Mouse (Mus musculus) spleen, postnatal 36 days (tissue): ENCODE measurements around the gene Pif1.

Source experiments
- DNase-seq, 2 experiments: peaks; one replicate each; pipeline ENCODE4 v3.0.0; 2022; ENCODE audit warnings: low spot score in 2 of 2, mixed read lengths in 1 of 2

Pif1 gene

DNA sequence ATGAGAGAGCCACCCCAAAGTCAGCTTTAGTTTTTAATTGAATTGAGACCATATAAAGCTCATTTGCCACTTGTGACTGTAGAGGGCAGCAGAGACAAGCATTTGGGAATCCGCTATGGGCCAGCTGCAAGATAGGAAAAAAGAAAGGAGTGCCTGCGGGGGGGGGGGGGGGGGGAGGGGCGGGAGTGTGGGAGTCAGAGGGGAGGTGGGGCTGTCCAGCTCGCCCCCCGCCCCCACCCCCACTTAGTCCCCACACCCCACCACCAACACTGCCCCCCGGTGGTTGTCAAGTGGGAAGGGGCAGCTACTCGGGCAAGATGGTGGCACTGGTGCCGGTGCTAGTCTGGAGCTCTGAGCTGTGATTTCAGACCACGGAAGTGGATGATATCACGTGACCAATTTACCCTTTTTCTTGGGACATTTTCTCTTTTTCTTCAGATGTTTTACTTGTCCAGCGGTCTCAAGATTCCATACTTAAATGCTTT is 11.8 kb downstream of the Pif1 start:
- DNase-seq, result peak; percentile 30 to 39

DNA sequence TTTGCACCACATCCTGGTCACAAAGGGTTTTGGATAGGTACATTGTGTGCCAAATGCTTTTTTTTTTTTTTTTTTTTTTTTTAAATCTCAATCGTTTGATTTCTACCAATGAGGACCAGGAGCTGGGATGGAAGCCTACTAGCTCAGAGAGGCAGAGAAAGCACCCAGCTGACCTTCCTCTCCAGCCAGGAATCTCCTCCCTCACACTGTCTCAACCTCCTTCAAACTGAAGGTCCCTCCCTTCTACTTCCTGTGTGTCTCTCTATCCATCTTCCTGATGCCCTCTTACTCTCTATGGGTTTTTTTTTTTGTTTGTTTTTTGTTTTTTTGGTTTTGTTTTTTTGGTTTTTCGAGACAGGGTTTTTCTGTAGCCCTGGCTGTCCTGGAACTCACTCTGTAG is 14.0 kb downstream of the Pif1 start:
- DNase-seq, result no peak

GRCm38 (mm10) chr9:65603401-65604102 is 16.6 kb downstream of the Pif1 start:
- DNase-seq, result no peak

GRCm38 (mm10) chr9:65605471-65606136 is 18.6 kb downstream of the Pif1 start:
- peak in 1 of 2 experiments; percentile 15 for DNase-seq

GRCm38 (mm10) chr9:65606321-65607109 is 19.6 kb downstream of the Pif1 start:
- no peak for DNase-seq

DNA sequence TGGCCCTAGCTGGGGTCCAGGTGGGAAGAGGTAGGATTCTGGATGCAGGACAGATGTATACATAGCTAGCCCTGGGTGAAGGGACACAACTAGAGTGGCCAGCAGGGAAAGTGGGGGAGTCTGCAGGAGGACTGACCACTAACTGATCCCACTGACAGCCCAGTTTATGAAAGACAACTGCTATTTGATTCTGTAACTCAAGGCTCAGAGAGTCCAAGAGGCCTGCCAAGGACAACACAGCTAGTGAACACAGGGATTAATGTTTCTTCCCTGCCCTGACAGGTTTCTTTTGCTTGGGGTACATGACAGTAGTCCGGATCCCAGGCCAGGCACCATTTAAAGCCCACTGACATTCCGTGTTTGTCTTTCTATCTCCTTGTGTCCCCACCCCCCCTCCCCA is 20.2 kb downstream of the Pif1 start:
- DNase-seq, result no peak

DNA sequence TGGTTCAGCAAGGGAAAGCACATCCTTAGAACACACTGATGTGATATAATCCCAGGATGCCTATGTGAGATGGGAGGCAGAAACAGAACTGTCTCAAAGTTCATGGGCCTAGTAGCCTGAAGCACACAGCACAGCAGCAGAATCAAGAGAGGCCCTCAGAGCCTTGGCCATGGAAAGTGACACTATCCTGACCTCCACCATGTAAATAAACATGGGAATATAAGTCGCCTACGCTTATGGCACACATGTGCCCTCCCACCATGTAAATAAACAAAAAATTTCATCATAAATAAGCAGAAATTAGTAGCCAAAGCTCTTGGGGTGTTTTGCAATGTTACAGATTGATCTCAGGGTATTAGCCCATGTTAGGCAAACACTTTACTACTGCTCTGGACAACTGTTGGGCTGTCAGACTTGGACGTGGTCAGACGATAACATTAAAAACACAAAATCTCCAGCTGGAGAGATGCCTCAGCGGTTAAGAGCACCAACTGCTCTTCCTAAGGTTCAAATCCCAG is 25.1 kb downstream of the Pif1 start:
- no peak for DNase-seq

DNA sequence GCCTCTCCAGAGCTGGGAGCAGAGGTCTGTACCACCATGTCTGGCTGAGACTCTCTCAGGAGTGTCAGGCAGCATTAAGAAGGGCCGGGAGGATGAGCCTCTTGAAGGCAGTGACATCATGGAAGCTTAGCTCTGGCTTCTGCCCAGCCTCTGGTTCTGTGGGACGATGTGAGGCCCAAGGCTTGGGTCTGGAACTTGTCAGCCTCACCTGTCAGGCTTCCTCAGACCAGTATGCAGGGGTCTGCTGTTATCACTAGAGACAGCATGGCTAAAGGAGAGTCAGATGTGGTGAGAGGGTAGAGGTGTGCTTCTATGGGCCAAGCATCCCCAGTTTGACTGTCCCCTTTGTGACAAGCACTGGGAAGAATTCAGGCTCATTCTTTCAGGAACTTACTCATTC is 26.1 kb downstream of the Pif1 start:
- DNase-seq, result no peak

- no peak for DNase-seq
These were observed 32.4 kb downstream of the Pif1 start for GRCm38 (mm10) chr9:65619311-65619710.

- no peak for DNase-seq
These were observed 34.2 kb downstream of the Pif1 start for GRCm38 (mm10) chr9:65621196-65621595.

DNA sequence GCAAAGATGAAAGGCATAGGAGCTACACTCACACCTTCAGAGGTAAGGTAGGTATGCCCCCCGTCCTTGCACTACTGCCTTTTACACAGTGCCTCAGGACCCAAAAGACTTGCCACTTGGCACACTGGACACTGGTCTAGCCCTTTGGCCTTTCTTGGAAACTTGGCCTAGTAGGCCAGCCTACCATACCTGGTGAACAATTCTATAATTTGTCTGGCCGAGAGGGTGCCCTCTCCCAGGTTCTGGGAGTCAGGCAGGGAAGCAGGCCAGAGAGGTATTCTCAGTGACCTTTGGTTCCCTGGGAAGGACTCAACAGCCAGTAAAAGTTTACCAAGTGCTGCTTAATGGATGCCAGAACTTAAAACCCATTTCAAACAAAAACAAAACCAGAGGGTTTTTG is 34.7 kb downstream of the Pif1 start:
- no peak for DNase-seq

DNA sequence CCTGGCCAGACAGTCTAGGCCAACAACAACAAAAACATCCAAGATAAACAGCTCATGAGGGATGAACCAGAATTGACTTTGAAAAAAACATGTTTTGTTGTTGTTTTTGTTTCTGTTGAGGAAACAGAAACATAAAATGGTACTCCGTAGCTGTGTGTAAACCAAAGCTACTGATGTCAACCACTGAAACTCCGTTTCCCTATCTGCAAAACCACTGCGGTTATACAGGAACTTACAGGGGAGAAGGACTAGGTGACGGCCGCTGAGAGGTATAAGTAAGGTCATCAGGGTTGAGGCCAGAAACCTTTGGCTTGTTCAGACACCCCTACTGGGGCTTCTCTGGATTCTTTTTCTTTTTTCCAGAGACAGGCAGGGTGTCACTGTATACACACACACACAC is 35.9 kb downstream of the Pif1 start:
- no peak for DNase-seq

- no peak for DNase-seq
These were observed 37.3 kb downstream of the Pif1 start for GRCm38 (mm10) chr9:65624266-65624665.

- peak in 1 of 2 experiments; percentile 11 for DNase-seq
These were observed 42.2 kb downstream of the Pif1 start, which contains the start of gene Rbpms2 for GRCm38 (mm10) chr9:65629025-65629766. Rbpms2 (plus strand) TSS chr9:65629648.

- peak; percentile 22 to 30 for DNase-seq
These were observed 43.0 kb downstream of the Pif1 start for GRCm38 (mm10) chr9:65629767-65630630.

- no peak for DNase-seq
These were observed 43.8 kb downstream of the Pif1 start for GRCm38 (mm10) chr9:65630631-65631353.

- no peak for DNase-seq
These were observed 44.5 kb downstream of the Pif1 start for GRCm38 (mm10) chr9:65631354-65632021.

- no peak for DNase-seq
These were observed 48.8 kb downstream of the Pif1 start for GRCm38 (mm10) chr9:65635766-65636165.

DNA sequence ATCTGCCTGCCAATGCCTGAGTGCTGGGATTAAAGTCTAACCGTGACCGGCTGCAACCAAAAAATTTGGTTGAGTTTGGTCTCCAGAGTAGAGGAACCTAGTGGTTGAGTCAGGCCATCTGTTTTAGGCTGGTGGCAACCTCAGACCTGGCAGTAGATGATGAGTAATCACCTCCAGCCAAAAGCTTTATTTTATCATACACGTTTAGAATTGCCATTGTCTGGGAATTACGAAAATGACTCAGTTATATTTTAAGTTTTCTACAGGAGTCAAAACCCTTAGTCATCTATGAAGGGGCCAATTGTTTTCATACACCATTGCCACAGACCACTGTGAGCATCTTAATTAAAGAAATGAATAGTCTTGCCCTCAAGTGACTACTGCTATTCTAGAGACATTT is 50.0 kb downstream of the Pif1 start:
- DNase-seq, result no peak
